Mouse (Mus musculus) midbrain, embryonic 16.5 days (tissue): Measurements from ENCODE around the gene Calm2. TPM values are rescaled to one million over a fixed set of nuclear protein-coding genes. Genes with fewer than 3 reads are reported as not detected.
A peak's percentile ranks its signal among the peaks of the same experiment; 100 is the strongest.

Experiments
- ATAC-seq: fragments of 200-750 bp; cut with Nextera tagmentation; 2 replicates; pipeline ENCODE4 v1.8.0; 2017; ENCODE audit warnings: moderate TSS enrichment
- H3K27ac ChIP-seq: fragments of 300-500 bp; sonication (generic); 2 replicates; pipeline ENCODE4 v1.5.1; 2014; ENCODE audit warnings: mild to moderate bottlenecking, low read length, mixed read lengths
- H3K27me3 ChIP-seq: fragments of 300-500 bp; sonication (generic); 2 replicates; pipeline ENCODE4 v1.6.1; 2014; ENCODE audit warnings: low read depth, low read length, mixed read lengths; ENCODE audit not compliant: control insufficient read depth, insufficient read depth
- H3K36me3 ChIP-seq: fragments of 300-500 bp; sonication (generic); 2 replicates; pipeline ENCODE4 v1.6.1; 2014; ENCODE audit warnings: mild to moderate bottlenecking, low read length, moderate library complexity, mixed read lengths; ENCODE audit not compliant: control insufficient read depth, insufficient read depth
- H3K4me1 ChIP-seq: fragments of 300-500 bp; sonication (generic); 2 replicates; pipeline ENCODE4 v1.6.1; 2014; ENCODE audit warnings: mild to moderate bottlenecking, low read length, mixed read lengths; ENCODE audit not compliant: control insufficient read depth, insufficient read depth
- H3K4me2 ChIP-seq: fragments of 300-500 bp; sonication (generic); 2 replicates; pipeline ENCODE4 v1.6.1; 2014; ENCODE audit warnings: mild to moderate bottlenecking, low read length, mixed read lengths
- H3K4me3 ChIP-seq: fragments of 300-500 bp; sonication (generic); 2 replicates; pipeline ENCODE4 v1.5.1; 2014; ENCODE audit warnings: low read depth, mild to moderate bottlenecking, low read length, moderate library complexity, mixed read lengths
- H3K9ac ChIP-seq: fragments of 300-500 bp; sonication (generic); 2 replicates; pipeline ENCODE4 v1.6.1; 2014; ENCODE audit warnings: low read depth, low read length, mixed read lengths
- H3K9me3 ChIP-seq: fragments of 300-500 bp; sonication (generic); replicated peaks from 2 replicates; pipeline ENCODE4 v1.6.1; 2014; ENCODE audit warnings: mild to moderate bottlenecking, low read length, mixed read lengths; ENCODE audit not compliant: control insufficient read depth, poor library complexity, severe bottlenecking
- WGBS: fragments of 180-500 bp; shearing (Covaris S2); extraction: QIAGEN DNeasy Blood & Tissue Kit; methylation state at CpG from one replicate; pipeline ENCODE4 v1.1.7; 2014; 5-methylcytosine and 5-hydroxymethylcytosine counted together
- polyA plus RNA-seq: library from polyadenylated mRNA; unstranded; fragments of >200 nt; fragmentation: Nextera tagmentation; extraction: Ambion mirVana; gene quantifications from 2 replicates; pipeline ENCODE4 v1.2.1, GENCODE M21; 2015

The Calm2 gene
- polyA plus RNA-seq, 1 experiment from 2014 or later, result 2,642 TPM

DNA sequence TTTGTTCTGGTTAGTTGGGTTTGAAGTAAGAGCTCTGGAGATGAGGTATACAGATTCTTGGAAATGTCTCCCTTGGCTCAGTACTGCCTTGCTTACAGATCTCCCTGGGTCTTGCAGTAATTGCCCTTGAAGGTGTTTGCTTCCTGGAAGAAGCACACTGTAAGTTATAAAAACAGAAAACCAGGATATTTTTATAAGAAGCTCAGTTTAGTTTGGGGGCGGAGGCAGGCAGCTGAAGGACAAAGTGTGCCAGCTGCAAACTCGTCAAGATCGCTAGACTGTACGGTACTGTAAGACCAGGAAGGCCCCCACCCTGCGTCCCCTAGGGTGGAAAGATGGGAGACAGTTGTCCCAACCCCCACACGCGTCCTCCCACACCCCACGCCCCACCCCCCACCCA lies 28.6 kb upstream of the Calm2 start:
- H3K4me1 ChIP-seq, result peaks cover 20% of the 10 kb centered on the region
- no peaks in the 10 kb centered on the region for H3K9me3 ChIP-seq
- no peaks in the 10 kb centered on the region for H3K27me3 ChIP-seq
- H3K27ac ChIP-seq, result no peak overlapping the region
- H3K4me2 ChIP-seq, result no peak overlapping the region
- no peaks in the 10 kb centered on the region for H3K36me3 ChIP-seq
- H3K4me3 ChIP-seq, result no peak overlapping the region
- 68% methylated on average over 8 of the region's 8 CpGs for WGBS
- no peak for ATAC-seq
- no peak overlapping the region for H3K9ac ChIP-seq

DNA sequence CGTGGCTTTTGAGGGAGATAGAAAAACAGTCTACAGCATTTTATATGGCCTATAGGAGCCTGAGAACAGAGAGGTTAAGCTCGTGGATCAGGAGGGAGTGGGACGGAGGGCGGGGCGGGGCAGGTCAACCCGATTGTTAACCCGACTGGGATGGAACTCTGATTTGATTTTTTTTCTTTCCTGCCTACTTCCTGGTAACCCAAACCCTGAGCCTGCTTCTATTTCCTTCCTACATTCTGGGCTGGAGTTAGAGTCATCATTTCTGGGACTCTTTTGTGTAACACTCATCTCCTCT lies 27.7 kb upstream of the Calm2 start:
- H3K4me1 ChIP-seq, result peaks cover 20% of the 10 kb centered on the region
- no peak for ATAC-seq
- H3K9ac ChIP-seq, result peak overlapping the region; percentile 62
- H3K27ac ChIP-seq, result 0 out of 2 replicates have a peak overlapping the region, but pooled peaks have one; percentile 61
- H3K4me3 ChIP-seq, result peak overlapping the region; percentile 29
- H3K4me2 ChIP-seq, result peak overlapping the region; percentile 59
- no peaks in the 10 kb centered on the region for H3K36me3 ChIP-seq
- WGBS, result 1% methylated on average over 7 of the region's 7 CpGs
- no peaks in the 10 kb centered on the region for H3K9me3 ChIP-seq
- no peaks in the 10 kb centered on the region for H3K27me3 ChIP-seq

DNA sequence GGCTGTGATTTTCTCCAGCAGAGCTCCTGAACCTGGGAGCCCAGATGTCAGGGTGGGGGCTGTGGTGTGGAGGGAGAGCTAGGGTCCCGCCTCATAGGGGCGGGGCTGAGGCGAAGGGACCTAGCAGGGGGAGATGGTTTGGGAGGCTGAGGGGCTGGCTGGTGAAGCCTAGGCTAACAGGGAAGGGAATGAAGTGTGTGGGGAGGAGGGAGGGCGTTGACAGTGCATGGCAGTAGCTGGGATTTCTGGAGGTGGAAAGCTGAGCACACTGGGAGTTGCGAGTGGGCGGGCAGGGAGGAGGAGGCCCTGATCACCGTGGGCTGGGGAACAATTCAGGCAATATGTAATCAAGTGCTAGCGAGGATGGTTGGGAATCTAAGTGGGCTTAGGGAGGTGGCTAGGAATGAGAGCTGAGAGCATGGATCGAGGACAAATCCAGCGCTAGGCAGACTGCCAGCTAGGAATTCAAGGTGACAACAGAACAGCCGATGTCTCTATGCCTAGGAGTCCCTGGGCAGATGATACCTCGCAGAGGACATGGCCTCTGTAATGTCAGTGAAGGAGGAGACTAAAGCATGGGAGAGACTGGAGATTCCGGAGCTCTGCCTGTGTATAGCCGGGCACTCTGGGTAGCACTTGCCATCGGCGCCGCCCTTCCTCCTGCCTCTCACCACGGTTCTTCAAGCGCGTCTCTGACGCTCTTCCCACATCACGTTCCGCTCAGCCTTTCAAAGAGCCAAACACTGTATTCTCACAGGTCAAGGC lies 27.2 kb upstream of the Calm2 start:
- Histone ChIP-seq H3K36me3 (no peaks in the 10 kb centered on the region), H3K4me2 (peak overlapping the region; percentile 59), H3K27me3 (no peaks in the 10 kb centered on the region), H3K9ac (peak overlapping the region; percentile 62), H3K9me3 (no peaks in the 10 kb centered on the region), H3K4me3 (peak overlapping the region; percentile 29), H3K27ac (peak overlapping the region; percentile 61), H3K4me1 (peaks cover 20% of the 10 kb centered on the region)
- peak; percentile 78 for ATAC-seq
- 2% methylated on average over 23 of the region's 23 CpGs for WGBS

DNA sequence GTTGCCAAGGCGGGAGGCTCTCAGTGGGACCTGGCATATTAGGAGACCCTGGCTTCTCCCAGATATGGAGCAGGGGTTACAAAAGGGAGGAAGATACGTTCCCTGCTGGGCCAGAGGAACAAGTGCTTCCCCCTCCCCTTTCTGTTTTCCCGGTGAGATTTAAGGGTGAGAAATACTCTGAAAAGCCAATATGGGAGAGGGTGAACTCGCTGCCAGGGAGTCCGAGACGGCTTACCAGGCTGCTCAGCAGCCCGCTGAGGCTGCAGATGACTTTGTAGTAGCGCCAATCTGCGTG lies 26.7 kb upstream of the Calm2 start:
- Histone ChIP-seq H3K27me3 (no peaks in the 10 kb centered on the region), H3K36me3 (no peaks in the 10 kb centered on the region), H3K4me2 (peak overlapping the region; percentile 59), H3K9ac (peak overlapping the region; percentile 62; the same call in 1 of the 2 replicates), H3K4me3 (peak overlapping the region; percentile 29), H3K27ac (peak overlapping the region; percentile 61), H3K9me3 (no peaks in the 10 kb centered on the region), H3K4me1 (peaks cover 20% of the 10 kb centered on the region)
- 9% methylated on average over 9 of the region's 9 CpGs for WGBS
- ATAC-seq, result 0 out of 2 replicates have a peak, but pooled peaks have one; percentile 2

DNA sequence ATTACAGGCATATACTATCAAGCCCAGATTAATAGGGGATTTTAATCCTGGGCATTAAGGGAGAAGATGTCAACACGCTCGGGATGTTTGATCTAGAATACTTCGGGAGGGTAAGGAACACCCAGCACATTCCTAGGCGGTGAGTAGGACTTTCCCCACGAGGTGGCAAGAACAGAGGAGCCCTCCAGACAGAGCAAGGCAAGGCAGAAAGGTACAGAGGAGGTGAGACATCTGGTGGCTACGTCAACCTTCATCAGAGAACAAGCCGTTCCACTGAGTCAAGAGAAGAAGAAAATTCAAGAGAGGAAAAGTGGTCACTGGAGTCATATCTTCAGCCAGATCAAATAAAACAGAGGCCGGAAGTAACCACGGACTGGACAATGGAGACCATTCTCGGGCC lies 26.1 kb upstream of the Calm2 start:
- 57% methylated on average over 10 of the region's 10 CpGs for WGBS
- Histone ChIP-seq H3K27ac (0 out of 2 replicates have a peak overlapping the region, but pooled peaks have one; percentile 61), H3K9ac (no peak overlapping the region), H3K36me3 (no peaks in the 10 kb centered on the region), H3K4me2 (peak overlapping the region; percentile 59), H3K4me3 (no peak overlapping the region), H3K27me3 (no peaks in the 10 kb centered on the region), H3K9me3 (no peaks in the 10 kb centered on the region), H3K4me1 (peaks cover 20% of the 10 kb centered on the region)
- no peak for ATAC-seq

DNA sequence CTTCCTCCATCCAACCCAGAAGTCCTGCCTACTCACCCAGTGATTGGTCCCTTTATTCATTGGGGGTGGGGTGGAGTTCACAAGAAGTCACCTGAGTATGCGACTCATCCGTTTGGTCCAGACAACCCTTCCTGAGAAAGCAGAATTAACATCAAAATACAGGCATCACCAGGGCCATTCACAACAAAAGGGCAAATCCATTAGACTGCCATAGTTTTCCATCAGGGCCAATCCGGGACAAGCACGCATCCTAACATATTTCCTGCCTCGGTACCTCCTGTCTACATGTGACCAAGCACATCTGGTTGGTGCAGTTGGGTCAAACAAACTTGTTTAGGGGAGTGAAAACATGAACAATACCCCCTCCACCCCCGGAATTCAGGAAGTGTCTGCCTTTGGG lies 24.9 kb upstream of the Calm2 start:
- no peaks in the 10 kb centered on the region for H3K36me3 ChIP-seq
- H3K9me3 ChIP-seq, result no peaks in the 10 kb centered on the region
- H3K27me3 ChIP-seq, result no peaks in the 10 kb centered on the region
- H3K4me2 ChIP-seq, result no peak overlapping the region
- no peak overlapping the region for H3K9ac ChIP-seq
- WGBS, result 63% methylated on average over 6 of the region's 6 CpGs
- peaks cover 16% of the 10 kb centered on the region for H3K4me1 ChIP-seq
- ATAC-seq, result no peak
- no peak overlapping the region for H3K4me3 ChIP-seq
- no peak overlapping the region for H3K27ac ChIP-seq

DNA sequence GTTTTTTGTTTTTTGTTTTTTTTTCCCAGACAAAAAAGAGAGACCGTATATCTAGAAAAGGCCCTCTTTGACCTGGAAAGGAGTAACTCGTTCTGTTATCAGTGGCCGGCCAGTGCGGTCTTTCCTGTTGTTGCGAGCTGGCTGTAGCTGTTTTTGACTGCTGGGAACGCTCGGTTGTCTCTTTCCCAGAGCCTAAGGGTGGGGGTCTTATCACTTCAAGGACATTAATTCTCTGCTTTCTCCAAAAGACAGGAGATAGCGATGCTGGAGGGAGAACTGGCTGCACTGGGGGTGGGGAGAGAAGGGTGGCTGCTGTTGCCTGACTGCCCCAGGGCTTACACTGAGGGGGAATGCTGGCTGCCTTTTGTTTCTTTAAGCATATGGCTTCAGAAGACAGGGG lies 24.1 kb upstream of the Calm2 start:
- Histone ChIP-seq H3K36me3 (no peaks in the 10 kb centered on the region), H3K4me1 (peaks cover 16% of the 10 kb centered on the region), H3K9ac (no peak overlapping the region), H3K4me2 (no peak overlapping the region), H3K4me3 (no peak overlapping the region), H3K27me3 (no peaks in the 10 kb centered on the region), H3K27ac (no peak overlapping the region), H3K9me3 (no peaks in the 10 kb centered on the region)
- 72% methylated on average over 8 of the region's 8 CpGs for WGBS
- ATAC-seq, result no peak

DNA sequence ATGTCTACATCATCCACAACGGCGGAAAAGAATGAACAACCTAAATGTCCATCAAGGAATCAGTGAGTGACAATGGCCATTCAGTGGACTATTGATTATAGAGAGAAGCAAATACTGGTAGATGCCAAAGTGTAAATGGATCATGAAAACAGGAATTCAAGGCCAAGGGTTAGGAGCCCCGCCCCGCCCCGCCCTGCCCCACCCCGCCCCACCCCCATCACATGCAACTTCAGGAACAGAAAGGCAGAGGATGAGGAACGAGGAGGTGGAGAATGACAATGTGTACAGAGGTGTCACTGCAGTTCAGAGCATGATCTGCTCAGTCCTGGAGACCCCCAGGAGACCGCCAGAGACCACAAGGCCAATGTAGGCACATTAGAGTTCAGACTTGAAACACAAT lies 23.5 kb upstream of the Calm2 start:
- 67% methylated on average over 8 of the region's 8 CpGs for WGBS

DNA sequence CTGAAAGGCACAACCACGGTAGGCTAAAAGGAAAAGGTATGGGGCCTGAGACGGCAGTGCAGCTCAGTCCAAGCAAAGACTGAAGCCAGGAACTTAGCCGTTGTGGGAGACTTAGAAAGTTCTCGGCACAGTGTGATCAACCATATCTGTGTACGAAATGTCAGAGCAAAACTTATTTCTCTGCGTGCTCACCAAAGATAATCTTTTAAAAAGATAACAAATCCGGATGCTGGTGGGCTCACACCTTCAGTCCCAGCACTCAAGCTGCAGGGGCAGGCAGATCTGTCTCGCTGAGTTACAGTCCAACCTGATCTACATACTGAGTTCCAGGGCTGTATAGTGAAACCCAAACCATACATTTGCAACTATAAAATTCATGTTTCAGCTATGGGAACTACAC lies 22.7 kb upstream of the Calm2 start:
- H3K9me3 ChIP-seq, result no peaks in the 10 kb centered on the region
- WGBS, result 89% methylated on average over 8 of the region's 8 CpGs
- ATAC-seq, result no peak

More for the DNA sequence above, 23.5 kb upstream of the Calm2 start:
- no peak overlapping the region for H3K4me3 ChIP-seq
- no peak overlapping the region for H3K9ac ChIP-seq
- no peak for ATAC-seq
- no peak overlapping the region for H3K4me2 ChIP-seq
- no peaks in the 10 kb centered on the region for H3K9me3 ChIP-seq
- no peaks in the 10 kb centered on the region for H3K36me3 ChIP-seq
- no peaks in the 10 kb centered on the region for H3K27me3 ChIP-seq
- H3K27ac ChIP-seq, result no peak overlapping the region
- peaks cover 16% of the 10 kb centered on the region for H3K4me1 ChIP-seq

More for the DNA sequence above, 22.7 kb upstream of the Calm2 start:
- Histone ChIP-seq H3K4me2 (no peak overlapping the region), H3K36me3 (no peaks in the 10 kb centered on the region), H3K4me3 (no peak overlapping the region), H3K9ac (no peak overlapping the region), H3K27ac (no peak overlapping the region), H3K27me3 (no peaks in the 10 kb centered on the region), H3K4me1 (peaks cover 10% of the 10 kb centered on the region)
